Mouse (Mus musculus): Measurements from ENCODE around the gene Ly86.

Gene Ly86

GRCm38 (mm10) chr13:37353016-37353415, 8.0 kb downstream of the Ly86 start:
- no peak for ATAC-seq (ENCODE audit: low TSS enrichment)

GRCm38 (mm10) chr13:37353868-37354267, 8.9 kb downstream of the Ly86 start:
- ATAC-seq (ENCODE audit: low TSS enrichment), result no peak

GRCm38 (mm10) chr13:37354432-37354831, 9.4 kb downstream of the Ly86 start:
- ATAC-seq (ENCODE audit: low TSS enrichment), result peak; percentile 58

GRCm38 (mm10) chr13:37355642-37356331, 10.8 kb downstream of the Ly86 start:
- peak; percentile 79 for ATAC-seq (ENCODE audit: low TSS enrichment)

- ATAC-seq (ENCODE audit: low TSS enrichment), result no peak
Measured at GRCm38 (mm10) chr13:37356549-37356948, 11.5 kb downstream of the Ly86 start.

- no peak for ATAC-seq (ENCODE audit: low TSS enrichment)
Measured at GRCm38 (mm10) chr13:37358112-37358511, 13.1 kb downstream of the Ly86 start.

GRCm38 (mm10) chr13:37361249-37361648, 16.2 kb downstream of the Ly86 start:
- 0 out of 2 replicates have a peak, but pooled peaks have one; percentile 12 for ATAC-seq (ENCODE audit: low TSS enrichment)

- ATAC-seq (ENCODE audit: low TSS enrichment), result peak; percentile 78
Measured at GRCm38 (mm10) chr13:37364351-37364750, 19.3 kb downstream of the Ly86 start.

- ATAC-seq (ENCODE audit: low TSS enrichment), result no peak
Measured at GRCm38 (mm10) chr13:37376411-37376810, 31.4 kb downstream of the Ly86 start.

- peak; percentile 61 for ATAC-seq (ENCODE audit: low TSS enrichment)
Measured at GRCm38 (mm10) chr13:37388222-37389202, 43.5 kb downstream of the Ly86 start.

- peak; percentile 25; the same call in 1 of the 2 replicates for ATAC-seq (ENCODE audit: low TSS enrichment)
Measured at GRCm38 (mm10) chr13:37389296-37389695, 44.3 kb downstream of the Ly86 start.

- ATAC-seq (ENCODE audit: low TSS enrichment), result no peak
Measured at GRCm38 (mm10) chr13:37398791-37399190, 53.8 kb downstream of the Ly86 start.

GRCm38 (mm10) chr13:37399340-37399739, 54.3 kb downstream of the Ly86 start:
- no peak for ATAC-seq (ENCODE audit: low TSS enrichment)

GRCm38 (mm10) chr13:37402421-37402820, 57.4 kb downstream of the Ly86 start:
- ATAC-seq (ENCODE audit: low TSS enrichment), result peak; percentile 38; the same call in 1 of the 2 replicates

- ATAC-seq (ENCODE audit: low TSS enrichment), result no peak
Measured at GRCm38 (mm10) chr13:37403708-37404107, 58.7 kb downstream of the Ly86 start.

GRCm38 (mm10) chr13:37415696-37416095, 70.7 kb downstream of the Ly86 start:
- ATAC-seq (ENCODE audit: low TSS enrichment), result peak; percentile 88

GRCm38 (mm10) chr13:37423416-37423815, 78.4 kb downstream of the Ly86 start:
- ATAC-seq (ENCODE audit: low TSS enrichment), result no peak

- peak; percentile 87 for ATAC-seq (ENCODE audit: low TSS enrichment)
Measured at GRCm38 (mm10) chr13:37424904-37425303, 79.9 kb downstream of the Ly86 start.

- ATAC-seq (ENCODE audit: low TSS enrichment), result no peak
Measured at GRCm38 (mm10) chr13:37425406-37425805, 80.4 kb downstream of the Ly86 start.

GRCm38 (mm10) chr13:37426578-37427336, 81.7 kb downstream of the Ly86 start:
- ATAC-seq (ENCODE audit: low TSS enrichment), result no peak

GRCm38 (mm10) chr13:37428496-37428895, 83.5 kb downstream of the Ly86 start:
- no peak for ATAC-seq (ENCODE audit: low TSS enrichment)
